Mouse (Mus musculus): ENCODE results near the gene Olfr736. TPM values are rescaled to one million over a fixed set of nuclear protein-coding genes. Genes with fewer than 3 reads are reported as not detected.

Gene Olfr736
- polyA plus RNA-seq (2016; fragmentation: Nextera tagmentation; extraction: Ambion mirVana): not detected in 2 replicates

GRCm38 (mm10) chr14:50380863-50381262, at the start of gene Olfr736:
TSS of gene Olfr736 (plus strand) at chr14:50381163.
- H3K4me3 ChIP-seq: no peak within 1 kb of the TSS
- H3K9ac ChIP-seq: no peak within 1 kb of the TSS
- H3K4me1 ChIP-seq: no peaks in the 10 kb centered on the region
- ATAC-seq (ENCODE audit: low FRiP score, low read depth): no peak
- WGBS: 96% methylated on average over 2 of the region's 2 CpGs
- no peak within 1 kb of the TSS for H3K4me2 ChIP-seq (replicated peaks)
- no peaks in the 10 kb centered on the region for H3K36me3 ChIP-seq
- H3K9me3 ChIP-seq: 0 out of 2 replicates have a peak, but pooled peaks cover 1% of the 10 kb centered on the region
- H3K27me3 ChIP-seq (replicated peaks): no peaks in the 10 kb centered on the region
- no peak within 1 kb of the TSS for H3K27ac ChIP-seq

- no peaks in the 10 kb centered on the region for H3K36me3 ChIP-seq
- H3K4me3 ChIP-seq: no peak within 1 kb of the TSS
- no peak within 1 kb of the TSS for H3K27ac ChIP-seq
- ATAC-seq (ENCODE audit: low FRiP score, low read depth): no peak
- H3K9ac ChIP-seq: no peak within 1 kb of the TSS
- H3K9me3 ChIP-seq: no peaks in the 10 kb centered on the region
- no peak within 1 kb of the TSS for H3K4me2 ChIP-seq (replicated peaks)
- no peaks in the 10 kb centered on the region for H3K4me1 ChIP-seq
- 83% methylated on average over 2 of the region's 2 CpGs for WGBS
- no peaks in the 10 kb centered on the region for H3K27me3 ChIP-seq (replicated peaks)
Observed at GRCm38 (mm10) chr14:50348796-50349195, 32.2 kb upstream of the Olfr736 start, which contains the start of gene Olfr735. TSS of gene Olfr735 (minus strand) at chr14:50348872.

GRCm38 (mm10) chr14:50352438-50352837, 28.5 kb upstream of the Olfr736 start:
- H3K4me1 ChIP-seq: no peaks in the 10 kb centered on the region
- H3K9ac ChIP-seq: no peak overlapping the region
- no peak overlapping the region for H3K4me2 ChIP-seq (replicated peaks)
- H3K27ac ChIP-seq: no peak overlapping the region
- no peak for ATAC-seq (ENCODE audit: low FRiP score, low read depth)
- no peaks in the 10 kb centered on the region for H3K27me3 ChIP-seq (replicated peaks)
- no peaks in the 10 kb centered on the region for H3K9me3 ChIP-seq
- WGBS: 50% methylated on average over 3 of the region's 3 CpGs
- H3K36me3 ChIP-seq: no peaks in the 10 kb centered on the region
- no peak overlapping the region for H3K4me3 ChIP-seq

- no peak for ATAC-seq (ENCODE audit: low FRiP score, low read depth)
- H3K4me2 ChIP-seq (replicated peaks): no peak overlapping the region
- no peaks in the 10 kb centered on the region for H3K9me3 ChIP-seq
- H3K27ac ChIP-seq: no peak overlapping the region
- H3K4me1 ChIP-seq: no peaks in the 10 kb centered on the region
- H3K4me3 ChIP-seq: no peak overlapping the region
- 86% methylated on average over 2 of the region's 2 CpGs for WGBS
- H3K36me3 ChIP-seq: no peaks in the 10 kb centered on the region
- H3K9ac ChIP-seq: no peak overlapping the region
- H3K27me3 ChIP-seq (replicated peaks): no peaks in the 10 kb centered on the region
Observed at GRCm38 (mm10) chr14:50356725-50357124, 24.2 kb upstream of the Olfr736 start.

GRCm38 (mm10) chr14:50357593-50357992, 23.4 kb upstream of the Olfr736 start, which contains the start of gene Tlr11:
TSS of gene Tlr11 (plus strand) at chr14:50357914.
- Histone ChIP-seq H3K9me3 (no peaks in the 10 kb centered on the region), H3K36me3 (no peaks in the 10 kb centered on the region), H3K4me3 (no peak within 1 kb of the TSS), H3K27me3 (replicated peaks) (no peaks in the 10 kb centered on the region), H3K4me1 (no peaks in the 10 kb centered on the region), H3K27ac (no peak within 1 kb of the TSS), H3K9ac (no peak within 1 kb of the TSS), H3K4me2 (replicated peaks) (no peak within 1 kb of the TSS)
- ATAC-seq (ENCODE audit: low FRiP score, low read depth): no peak
- 90% methylated on average over 2 of the region's 2 CpGs for WGBS

- H3K4me1 ChIP-seq: no peaks in the 10 kb centered on the region
- no peak overlapping the region for H3K9ac ChIP-seq
- no peak overlapping the region for H3K27ac ChIP-seq
- no peak overlapping the region for H3K4me3 ChIP-seq
- H3K27me3 ChIP-seq (replicated peaks): no peaks in the 10 kb centered on the region
- no peaks in the 10 kb centered on the region for H3K36me3 ChIP-seq
- 92% methylated on average over 3 of the region's 3 CpGs for WGBS
- ATAC-seq (ENCODE audit: low FRiP score, low read depth): no peak
- no peaks in the 10 kb centered on the region for H3K9me3 ChIP-seq
- no peak overlapping the region for H3K4me2 ChIP-seq (replicated peaks)
Observed at GRCm38 (mm10) chr14:50360480-50360879, 20.5 kb upstream of the Olfr736 start.

- Histone ChIP-seq H3K9ac (no peak overlapping the region), H3K27ac (no peak overlapping the region), H3K27me3 (replicated peaks) (no peaks in the 10 kb centered on the region), H3K4me1 (no peaks in the 10 kb centered on the region), H3K4me3 (no peak overlapping the region), H3K36me3 (no peaks in the 10 kb centered on the region), H3K4me2 (replicated peaks) (no peak overlapping the region), H3K9me3 (no peaks in the 10 kb centered on the region)
- ATAC-seq (ENCODE audit: low FRiP score, low read depth): no peak
- WGBS: 82% methylated on average over 2 of the region's 2 CpGs
Observed at GRCm38 (mm10) chr14:50363561-50363960, 17.4 kb upstream of the Olfr736 start.

GRCm38 (mm10) chr14:50407268-50407667, 26.3 kb downstream of the Olfr736 start, which contains the start of gene Olfr738:
TSS of gene Olfr738 (plus strand) at chr14:50407568.
- WGBS: 88% methylated on average over 1 of the region's 1 CpGs
- no peak within 1 kb of the TSS for H3K4me3 ChIP-seq
- no peaks in the 10 kb centered on the region for H3K9me3 ChIP-seq
- no peaks in the 10 kb centered on the region for H3K36me3 ChIP-seq
- ATAC-seq (ENCODE audit: low FRiP score, low read depth): no peak
- H3K4me2 ChIP-seq (replicated peaks): no peak within 1 kb of the TSS
- no peak within 1 kb of the TSS for H3K9ac ChIP-seq
- H3K27me3 ChIP-seq (replicated peaks): no peaks in the 10 kb centered on the region
- H3K4me1 ChIP-seq: no peaks in the 10 kb centered on the region
- H3K27ac ChIP-seq: no peak within 1 kb of the TSS

GRCm38 (mm10) chr14:50418326-50418725, 37.4 kb downstream of the Olfr736 start, which contains the start of gene Olfr739:
TSS of gene Olfr739 (plus strand) at chr14:50418626.
- Histone ChIP-seq H3K4me2 (replicated peaks) (no peak within 1 kb of the TSS), H3K4me1 (no peaks in the 10 kb centered on the region), H3K9me3 (no peaks in the 10 kb centered on the region), H3K9ac (no peak within 1 kb of the TSS), H3K27ac (no peak within 1 kb of the TSS), H3K27me3 (replicated peaks) (no peaks in the 10 kb centered on the region), H3K4me3 (no peak within 1 kb of the TSS), H3K36me3 (no peaks in the 10 kb centered on the region)
- WGBS: 72% methylated on average over 2 of the region's 2 CpGs
- ATAC-seq (ENCODE audit: low FRiP score, low read depth): no peak

Other genes with a start within 250 kb of the Olfr736 start
- gene Olfr728, start 238.5 kb upstream of the Olfr736 start, polyA plus RNA-seq (2016; fragmentation: Nextera tagmentation; extraction: Ambion mirVana): not detected in 2 replicates
- gene Olfr729, start 228.3 kb upstream of the Olfr736 start, polyA plus RNA-seq (2016; fragmentation: Nextera tagmentation; extraction: Ambion mirVana): not detected in 2 replicates
- gene Olfr730, start 193.0 kb upstream of the Olfr736 start, polyA plus RNA-seq (2016; fragmentation: Nextera tagmentation; extraction: Ambion mirVana): not detected in 2 replicates
- gene Olfr731, start 139.3 kb upstream of the Olfr736 start, polyA plus RNA-seq (2016; fragmentation: Nextera tagmentation; extraction: Ambion mirVana): not detected in 2 replicates
- not detected in 2 replicates for gene Olfr732, start 97.0 kb upstream of the Olfr736 start, polyA plus RNA-seq (2016; fragmentation: Nextera tagmentation; extraction: Ambion mirVana)
- gene Olfr733, start 79.6 kb upstream of the Olfr736 start, polyA plus RNA-seq (2016; fragmentation: Nextera tagmentation; extraction: Ambion mirVana): not detected in 2 replicates
- not detected in 2 replicates for gene Olfr734, start 54.4 kb upstream of the Olfr736 start, polyA plus RNA-seq (2016; fragmentation: Nextera tagmentation; extraction: Ambion mirVana)
- gene Olfr735, start 32.3 kb upstream of the Olfr736 start, polyA plus RNA-seq (2016; fragmentation: Nextera tagmentation; extraction: Ambion mirVana): not detected in 2 replicates
- gene Tlr11, start 23.2 kb upstream of the Olfr736 start, polyA plus RNA-seq (2016; fragmentation: Nextera tagmentation; extraction: Ambion mirVana): not detected in 2 replicates
- not detected in 2 replicates for gene Olfr738, start 26.4 kb downstream of the Olfr736 start, polyA plus RNA-seq (2016; fragmentation: Nextera tagmentation; extraction: Ambion mirVana)
- gene Olfr739, start 37.5 kb downstream of the Olfr736 start, polyA plus RNA-seq (2016; fragmentation: Nextera tagmentation; extraction: Ambion mirVana): not detected in 2 replicates
- gene Olfr740, start 64.4 kb downstream of the Olfr736 start, polyA plus RNA-seq (2016; fragmentation: Nextera tagmentation; extraction: Ambion mirVana): not detected in 2 replicates
- not detected in 2 replicates for gene Olfr741, start 91.6 kb downstream of the Olfr736 start, polyA plus RNA-seq (2016; fragmentation: Nextera tagmentation; extraction: Ambion mirVana)
- not detected in 2 replicates for gene Olfr742, start 122.4 kb downstream of the Olfr736 start, polyA plus RNA-seq (2016; fragmentation: Nextera tagmentation; extraction: Ambion mirVana)
- not detected in 2 replicates for gene Olfr743, start 140.7 kb downstream of the Olfr736 start, polyA plus RNA-seq (2016; fragmentation: Nextera tagmentation; extraction: Ambion mirVana)
- not detected in 2 replicates for gene Olfr744, start 233.7 kb downstream of the Olfr736 start, polyA plus RNA-seq (2016; fragmentation: Nextera tagmentation; extraction: Ambion mirVana)

Measured in neural tube, embryonic 12.5 days (tissue).